Mouse (Mus musculus): ENCODE measurements around the gene Gnl3. TPM values are rescaled to one million over a fixed set of nuclear protein-coding genes. Genes with fewer than 3 reads are reported as not detected.

Gnl3 gene
- 61.2 and 64.9 TPM in 2 replicates for polyA plus RNA-seq (2015; fragmentation: Nextera tagmentation; extraction: Ambion mirVana)

DNA sequence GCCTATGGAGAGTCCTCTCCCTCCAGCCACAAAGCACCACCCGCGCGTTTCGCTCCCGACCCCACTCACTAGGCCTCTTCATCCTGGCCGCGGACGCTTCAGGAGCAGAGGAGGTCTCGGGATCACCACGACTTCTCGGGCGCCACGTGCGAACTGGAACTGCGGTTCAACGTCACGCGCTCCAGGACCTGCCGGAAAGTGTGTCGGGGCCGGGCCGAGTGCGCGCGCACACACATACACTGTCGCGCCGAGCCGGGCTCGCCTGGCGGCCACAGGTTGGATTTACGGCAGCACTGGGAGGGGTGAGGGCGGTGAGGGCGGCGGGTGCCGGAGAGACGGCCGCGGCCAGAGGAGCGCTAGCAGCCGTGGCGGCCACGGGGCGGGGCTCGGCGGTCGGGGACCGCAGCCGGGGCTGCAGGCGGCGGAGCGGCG is at the start of gene Gnl3, which contains the start of gene Pbrm1:
Gene Gnl3, minus strand, starts transcription at position 293 of the 432 bp plus-strand sequence.
Gene Pbrm1, plus strand, starts transcription at position 279 of the 432 bp plus-strand sequence.
- Histone ChIP-seq H3K36me3 (peaks cover 61% of the 10 kb centered on the region), H3K27me3 (replicated peaks) (no peaks in the 10 kb centered on the region), H3K4me2 (peak within 1 kb of the TSS; percentile 93), H3K9ac (peak within 1 kb of the TSS; percentile 96), H3K9me3 (no peaks in the 10 kb centered on the region), H3K4me1 (peaks cover 37% of the 10 kb centered on the region), H3K4me3 (peak within 1 kb of the TSS; percentile 90), H3K27ac (replicated peaks) (peak within 1 kb of the TSS; percentile 99)
- ATAC-seq (ENCODE audit: extremely low read depth, insufficient number of reproducible peaks, low FRiP score, low TSS enrichment), result peak; percentile 90
- under 1% methylated on average over 51 of the region's 53 CpGs for WGBS

DNA sequence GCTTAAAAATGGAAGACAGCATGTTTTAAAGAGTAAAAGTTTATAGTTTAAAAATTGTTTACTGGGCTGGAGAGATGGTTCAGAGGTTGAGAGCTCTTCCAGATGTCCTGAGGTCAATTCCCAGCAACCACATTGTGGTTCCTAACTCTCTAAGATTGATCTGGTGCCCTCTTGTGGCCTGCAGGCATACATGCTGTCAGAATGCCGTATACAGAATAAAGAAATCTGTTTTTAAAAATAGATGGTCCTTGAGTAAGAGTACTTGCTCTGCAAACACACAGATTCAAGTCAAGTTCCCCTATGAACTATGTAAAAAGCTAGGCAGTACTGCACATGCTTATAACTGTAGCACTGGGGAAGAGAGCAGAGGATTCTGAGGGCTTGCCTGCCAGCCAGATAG is 43.3 kb upstream of the Gnl3 start:
- no peak overlapping the region for H3K4me3 ChIP-seq
- peaks cover 84% of the 10 kb centered on the region for H3K36me3 ChIP-seq
- no peak for ATAC-seq (ENCODE audit: extremely low read depth, insufficient number of reproducible peaks, low FRiP score, low TSS enrichment)
- H3K9ac ChIP-seq, result no peak overlapping the region
- H3K27ac ChIP-seq (replicated peaks), result no peak overlapping the region
- H3K4me1 ChIP-seq, result no peaks in the 10 kb centered on the region
- 59% methylated on average over 1 of the region's 1 CpGs for WGBS
- no peaks in the 10 kb centered on the region for H3K27me3 ChIP-seq (replicated peaks)
- H3K4me2 ChIP-seq, result no peak overlapping the region
- H3K9me3 ChIP-seq, result no peaks in the 10 kb centered on the region

DNA sequence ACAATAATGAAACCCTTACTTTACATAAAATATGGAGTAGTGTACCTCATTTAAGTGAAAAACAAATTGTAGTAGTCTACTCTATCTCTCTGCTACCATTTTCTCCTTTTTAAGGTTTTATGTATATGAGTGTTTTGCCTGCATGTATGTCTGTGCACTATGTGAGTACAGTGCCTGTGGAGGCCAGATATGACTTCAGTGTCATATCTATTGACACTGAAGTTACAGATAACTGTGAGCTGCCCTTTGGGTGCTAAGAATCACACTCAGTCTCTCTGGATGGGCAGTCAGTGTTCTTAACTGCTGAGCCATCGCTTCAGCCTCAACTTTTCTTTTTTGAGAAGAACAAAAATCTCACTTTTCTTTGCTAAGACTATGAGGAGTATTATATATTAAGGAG is 26.9 kb upstream of the Gnl3 start:
- 65% methylated on average over 1 of the region's 1 CpGs for WGBS
- no peak overlapping the region for H3K4me2 ChIP-seq
- no peaks in the 10 kb centered on the region for H3K9me3 ChIP-seq
- no peak overlapping the region for H3K27ac ChIP-seq (replicated peaks)
- peaks cover 81% of the 10 kb centered on the region for H3K36me3 ChIP-seq
- H3K4me1 ChIP-seq, result no peaks in the 10 kb centered on the region
- H3K27me3 ChIP-seq (replicated peaks), result no peaks in the 10 kb centered on the region
- no peak overlapping the region for H3K9ac ChIP-seq
- ATAC-seq (ENCODE audit: extremely low read depth, insufficient number of reproducible peaks, low FRiP score, low TSS enrichment), result no peak
- no peak overlapping the region for H3K4me3 ChIP-seq

DNA sequence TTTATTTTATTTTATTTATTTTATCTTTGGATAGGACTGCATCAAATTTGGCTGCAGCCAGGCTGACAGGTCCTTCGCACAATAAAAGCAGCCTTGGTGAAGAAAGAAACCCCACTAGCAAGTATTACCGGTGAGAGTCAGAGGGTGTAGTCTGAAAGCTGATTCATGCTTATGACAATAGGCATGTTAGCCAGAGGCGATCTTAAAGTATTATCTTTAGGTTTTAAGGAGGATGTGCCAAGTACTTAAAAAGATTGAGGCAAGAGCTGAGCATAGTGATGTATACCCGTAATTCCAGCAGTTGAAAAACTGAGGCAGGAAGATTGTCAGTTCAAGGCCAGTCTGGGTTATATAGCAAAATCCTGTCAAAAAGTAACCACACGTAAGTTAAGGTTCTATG is 26.3 kb upstream of the Gnl3 start:
- no peaks in the 10 kb centered on the region for H3K27me3 ChIP-seq (replicated peaks)
- peaks cover 79% of the 10 kb centered on the region for H3K36me3 ChIP-seq
- H3K4me2 ChIP-seq, result no peak overlapping the region
- H3K9me3 ChIP-seq, result no peaks in the 10 kb centered on the region
- no peak overlapping the region for H3K4me3 ChIP-seq
- WGBS, result 82% methylated on average over 5 of the region's 5 CpGs
- H3K4me1 ChIP-seq, result no peaks in the 10 kb centered on the region
- no peak for ATAC-seq (ENCODE audit: extremely low read depth, insufficient number of reproducible peaks, low FRiP score, low TSS enrichment)
- no peak overlapping the region for H3K9ac ChIP-seq
- no peak overlapping the region for H3K27ac ChIP-seq (replicated peaks)

DNA sequence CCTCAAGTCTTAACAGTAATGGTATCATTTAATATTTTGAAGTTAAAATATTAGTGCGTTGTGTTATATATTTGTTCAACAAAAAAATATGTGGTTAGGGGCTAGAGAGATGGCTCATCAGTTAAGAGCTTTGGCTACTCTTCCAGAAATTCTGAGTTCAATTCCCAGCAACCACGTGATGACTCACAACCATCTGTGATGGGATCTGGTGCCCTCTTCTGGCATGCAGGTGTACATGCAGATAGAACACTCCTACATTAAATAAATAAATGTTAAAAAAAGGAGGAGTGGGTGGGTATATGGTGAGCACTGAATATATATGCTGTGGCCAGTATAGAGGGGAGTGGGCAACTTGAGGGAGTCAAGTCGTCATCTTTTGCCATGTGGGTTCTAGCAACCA is 6.8 kb upstream of the Gnl3 start:
- WGBS, result 79% methylated on average over 3 of the region's 3 CpGs
- no peaks in the 10 kb centered on the region for H3K9me3 ChIP-seq
- no peak overlapping the region for H3K9ac ChIP-seq
- no peak for ATAC-seq (ENCODE audit: extremely low read depth, insufficient number of reproducible peaks, low FRiP score, low TSS enrichment)
- H3K4me1 ChIP-seq, result peaks cover 7% of the 10 kb centered on the region; the same call in 1 of the 2 replicates
- H3K27ac ChIP-seq (replicated peaks), result no peak overlapping the region
- no peaks in the 10 kb centered on the region for H3K27me3 ChIP-seq (replicated peaks)
- H3K4me3 ChIP-seq, result no peak overlapping the region
- no peak overlapping the region for H3K4me2 ChIP-seq
- H3K36me3 ChIP-seq, result peaks cover 87% of the 10 kb centered on the region

DNA sequence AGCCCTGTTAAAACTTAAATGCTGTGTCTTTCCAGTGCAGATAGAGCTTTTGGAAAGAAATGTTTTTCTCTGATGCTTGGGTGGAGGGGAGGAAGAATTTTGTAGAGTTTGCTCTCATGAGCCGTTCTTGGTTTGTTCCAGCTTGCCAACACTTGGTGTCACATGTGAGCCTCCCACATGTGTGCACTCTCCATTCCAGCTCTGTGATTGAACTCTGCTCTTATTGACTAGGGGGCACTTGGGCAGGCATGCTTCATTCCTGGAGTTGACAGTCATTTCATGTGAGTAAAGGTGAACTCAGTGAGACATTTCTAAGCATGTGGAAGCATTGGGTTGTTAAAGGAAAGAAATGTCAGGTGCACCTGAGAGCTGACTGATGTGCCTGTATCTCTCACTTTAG is 3.6 kb upstream of the Gnl3 start:
- Histone ChIP-seq H3K9me3 (no peaks in the 10 kb centered on the region), H3K36me3 (peaks cover 60% of the 10 kb centered on the region), H3K4me3 (no peak overlapping the region), H3K9ac (no peak overlapping the region), H3K4me1 (peaks cover 26% of the 10 kb centered on the region), H3K27me3 (replicated peaks) (no peaks in the 10 kb centered on the region), H3K27ac (replicated peaks) (no peak overlapping the region), H3K4me2 (no peak overlapping the region)
- 38% methylated on average over 1 of the region's 1 CpGs for WGBS
- ATAC-seq (ENCODE audit: extremely low read depth, insufficient number of reproducible peaks, low FRiP score, low TSS enrichment), result no peak

DNA sequence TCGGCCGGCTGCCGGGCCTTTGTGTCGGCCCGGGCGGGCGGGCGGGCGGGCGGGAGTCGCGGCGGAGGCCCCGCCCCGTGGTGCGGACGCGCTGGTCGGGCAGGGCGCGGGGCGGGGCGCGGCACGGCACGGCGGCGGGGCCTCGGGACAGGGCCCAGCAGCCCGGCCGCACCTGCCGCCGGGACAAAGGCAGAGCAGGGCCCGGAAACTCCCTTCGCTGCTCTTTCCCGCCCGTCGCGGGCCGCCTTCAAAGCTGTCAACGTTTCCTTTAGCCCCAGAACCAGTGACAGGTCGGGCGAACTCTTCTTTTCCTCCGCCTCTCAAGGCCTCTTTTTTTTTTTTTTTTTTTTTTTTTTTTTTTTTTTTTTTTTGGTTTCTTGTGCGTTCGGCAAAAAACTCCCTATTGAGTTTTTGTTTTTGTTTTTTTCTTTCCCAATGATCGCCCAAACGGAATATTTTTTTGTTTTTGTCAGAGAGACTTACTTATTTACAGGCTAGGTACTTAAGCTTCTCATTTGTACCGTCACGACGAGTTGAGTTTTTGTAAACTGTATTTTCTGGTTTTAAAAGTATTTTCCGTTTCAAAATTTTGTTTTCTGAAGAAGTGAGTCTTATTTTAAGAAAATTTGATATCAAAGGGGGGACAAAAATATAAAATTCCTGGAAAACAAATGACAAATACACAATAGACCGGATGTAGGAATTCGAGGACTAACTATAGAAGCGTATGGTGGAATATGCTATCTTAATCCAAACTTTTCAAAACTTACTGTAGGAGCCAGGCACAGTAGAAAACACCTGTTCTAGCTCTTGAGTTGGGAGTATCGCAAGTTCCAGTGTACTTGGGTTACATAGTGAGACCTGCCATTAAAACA is 616 bp upstream of the Gnl3 start:
- 4% methylated on average over 49 of the region's 56 CpGs for WGBS
- ATAC-seq (ENCODE audit: extremely low read depth, insufficient number of reproducible peaks, low FRiP score, low TSS enrichment), result peak; percentile 94

DNA sequence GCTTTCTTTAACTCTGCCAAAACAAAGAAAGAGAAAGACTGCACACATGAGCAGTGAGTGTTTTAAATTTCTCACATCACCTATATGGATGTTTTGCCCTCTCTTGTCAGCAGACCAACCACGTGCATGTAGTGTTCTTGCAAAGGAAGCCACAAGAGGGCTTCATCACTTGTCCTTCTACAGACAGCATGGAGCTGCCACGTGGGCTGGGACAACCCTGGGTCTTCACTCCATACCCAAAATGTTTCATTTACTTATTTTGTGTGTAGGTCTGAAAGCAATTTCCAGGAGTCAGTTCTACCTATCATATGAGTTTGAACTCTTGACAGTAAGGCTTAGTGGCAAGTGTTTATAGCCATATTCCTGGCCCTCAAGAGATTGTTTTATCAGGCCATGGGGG is 1.1 kb downstream of the Gnl3 start:
- H3K9ac ChIP-seq, result peak overlapping the region; percentile 96
- H3K27me3 ChIP-seq (replicated peaks), result no peaks in the 10 kb centered on the region
- H3K4me3 ChIP-seq, result peak overlapping the region; percentile 90
- H3K27ac ChIP-seq (replicated peaks), result 0 out of 2 replicates have a peak overlapping the region, but pooled peaks have one; percentile 99
- H3K4me2 ChIP-seq, result peak overlapping the region; percentile 93
- peaks cover 62% of the 10 kb centered on the region for H3K36me3 ChIP-seq
- H3K4me1 ChIP-seq, result peaks cover 37% of the 10 kb centered on the region
- no peak for ATAC-seq (ENCODE audit: extremely low read depth, insufficient number of reproducible peaks, low FRiP score, low TSS enrichment)
- WGBS, result 1% methylated on average over 2 of the region's 2 CpGs
- H3K9me3 ChIP-seq, result no peaks in the 10 kb centered on the region

More for the DNA sequence above, 616 bp upstream of the Gnl3 start:
- Histone ChIP-seq H3K9me3 (no peaks in the 10 kb centered on the region), H3K4me1 (peaks cover 37% of the 10 kb centered on the region), H3K4me2 (peak overlapping the region; percentile 93), H3K4me3 (peak overlapping the region; percentile 90), H3K27me3 (replicated peaks) (no peaks in the 10 kb centered on the region), H3K36me3 (peaks cover 61% of the 10 kb centered on the region), H3K27ac (replicated peaks) (peak overlapping the region; percentile 99), H3K9ac (peak overlapping the region; percentile 96)

DNA sequence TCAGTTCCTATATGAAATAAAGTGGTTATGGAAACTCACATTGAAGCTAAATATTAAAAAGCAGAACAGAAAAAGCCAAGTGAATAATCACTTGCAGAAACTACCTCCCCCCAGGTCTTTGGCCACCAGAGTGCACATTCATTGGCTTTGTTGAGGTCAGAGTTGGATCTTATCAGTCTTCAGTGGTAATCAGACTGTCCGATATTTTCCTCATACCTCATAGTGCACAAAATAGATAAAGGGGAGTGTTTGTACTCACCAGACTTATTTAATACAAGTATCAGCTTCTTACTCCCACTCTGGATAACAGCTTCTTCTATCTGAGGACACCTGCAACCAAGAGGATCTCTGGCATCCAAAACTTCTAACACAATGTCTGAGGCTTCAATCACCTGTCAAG is 2.9 kb downstream of the Gnl3 start:
- H3K9me3 ChIP-seq, result no peaks in the 10 kb centered on the region
- H3K9ac ChIP-seq, result no peak overlapping the region
- no peak overlapping the region for H3K27ac ChIP-seq (replicated peaks)
- peaks cover 67% of the 10 kb centered on the region for H3K36me3 ChIP-seq
- peaks cover 31% of the 10 kb centered on the region for H3K4me1 ChIP-seq
- no peak for ATAC-seq (ENCODE audit: extremely low read depth, insufficient number of reproducible peaks, low FRiP score, low TSS enrichment)
- no peak overlapping the region for H3K4me2 ChIP-seq
- no peak overlapping the region for H3K4me3 ChIP-seq
- 35% methylated on average over 1 of the region's 1 CpGs for WGBS
- H3K27me3 ChIP-seq (replicated peaks), result no peaks in the 10 kb centered on the region

DNA sequence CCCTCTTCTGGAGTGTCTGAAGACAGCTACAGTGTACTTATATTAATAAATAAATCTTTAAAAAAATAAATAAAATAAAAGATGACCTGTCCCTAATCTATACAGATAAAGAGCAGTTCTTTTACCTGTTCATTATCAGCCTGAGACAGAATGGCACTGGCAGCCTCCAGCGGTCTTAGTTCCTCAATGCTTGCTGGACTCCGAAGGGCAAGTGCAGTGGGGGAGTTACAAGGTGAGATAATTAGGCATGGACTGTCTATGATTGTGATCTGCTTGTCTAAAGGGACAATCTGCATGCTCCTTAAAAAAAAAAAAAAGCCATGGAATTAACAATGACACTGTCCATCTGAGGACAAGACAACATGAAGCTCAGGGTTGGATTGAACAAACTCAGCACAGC is 5.0 kb downstream of the Gnl3 start:
- no peak overlapping the region for H3K4me2 ChIP-seq
- no peak overlapping the region for H3K9ac ChIP-seq
- H3K4me3 ChIP-seq, result no peak overlapping the region
- no peaks in the 10 kb centered on the region for H3K9me3 ChIP-seq
- H3K27me3 ChIP-seq (replicated peaks), result no peaks in the 10 kb centered on the region
- no peak overlapping the region for H3K27ac ChIP-seq (replicated peaks)
- no peak for ATAC-seq (ENCODE audit: extremely low read depth, insufficient number of reproducible peaks, low FRiP score, low TSS enrichment)
- peaks cover 88% of the 10 kb centered on the region for H3K36me3 ChIP-seq
- H3K4me1 ChIP-seq, result peaks cover 21% of the 10 kb centered on the region
- WGBS, result 93% methylated on average over 2 of the region's 2 CpGs

DNA sequence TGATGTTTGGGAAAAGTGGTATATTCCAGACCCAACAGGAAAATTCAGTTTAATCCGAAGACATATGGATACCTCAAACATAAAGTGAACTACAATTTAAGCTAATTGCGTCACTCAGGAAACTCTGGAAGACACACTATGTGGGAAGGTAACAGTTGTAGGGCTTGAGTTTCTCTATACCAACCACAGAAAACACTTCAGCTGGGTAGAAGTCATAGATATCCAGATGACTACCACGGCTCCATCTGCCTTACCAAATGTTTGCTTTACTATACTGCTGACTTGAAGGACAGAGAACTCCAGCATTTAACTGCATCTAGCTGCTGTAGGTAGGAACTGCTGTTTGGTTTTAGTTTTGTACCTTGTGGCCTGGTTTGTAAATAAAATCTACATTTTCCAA is 7.4 kb downstream of the Gnl3 start:
- no peak overlapping the region for H3K4me3 ChIP-seq
- no peaks in the 10 kb centered on the region for H3K27me3 ChIP-seq (replicated peaks)
- ATAC-seq (ENCODE audit: extremely low read depth, insufficient number of reproducible peaks, low FRiP score, low TSS enrichment), result no peak
- H3K4me2 ChIP-seq, result no peak overlapping the region
- WGBS, result 92% methylated on average over 3 of the region's 3 CpGs
- H3K9me3 ChIP-seq, result no peaks in the 10 kb centered on the region
- H3K27ac ChIP-seq (replicated peaks), result no peak overlapping the region
- no peak overlapping the region for H3K9ac ChIP-seq
- 0 out of 2 replicates have a peak, but pooled peaks cover 2% of the 10 kb centered on the region for H3K4me1 ChIP-seq
- H3K36me3 ChIP-seq, result peaks cover 97% of the 10 kb centered on the region

DNA sequence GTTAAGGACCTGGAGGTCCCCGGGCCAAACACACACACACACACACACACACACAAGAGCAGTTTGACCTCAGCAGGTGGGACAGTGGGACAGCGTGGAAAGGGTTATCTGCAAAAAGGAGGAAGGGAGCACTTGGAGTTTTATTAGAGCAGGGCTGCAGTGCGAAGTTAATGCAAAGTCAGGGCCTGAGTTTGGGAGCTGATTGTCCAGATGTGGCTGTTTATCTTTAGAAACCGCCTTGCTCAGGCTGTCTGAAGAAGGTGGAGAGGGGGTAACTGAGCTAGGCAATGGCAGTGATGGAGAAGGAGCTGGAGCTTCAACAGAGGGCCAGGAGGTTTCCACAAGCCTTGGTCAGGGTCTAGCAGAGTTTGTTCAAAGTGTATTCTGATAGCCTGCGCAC is 12.2 kb downstream of the Gnl3 start:
- ATAC-seq (ENCODE audit: extremely low read depth, insufficient number of reproducible peaks, low FRiP score, low TSS enrichment), result no peak
- Histone ChIP-seq H3K4me3 (no peak overlapping the region), H3K9me3 (no peaks in the 10 kb centered on the region), H3K4me2 (no peak overlapping the region), H3K4me1 (peaks cover 10% of the 10 kb centered on the region), H3K27me3 (replicated peaks) (no peaks in the 10 kb centered on the region), H3K9ac (no peak overlapping the region), H3K36me3 (peaks cover 53% of the 10 kb centered on the region), H3K27ac (replicated peaks) (no peak overlapping the region)
- WGBS, result 73% methylated on average over 5 of the region's 5 CpGs
